Comparison of ENCODE assay signal across 14 mouse cellular contexts in the genomic region with DNA sequence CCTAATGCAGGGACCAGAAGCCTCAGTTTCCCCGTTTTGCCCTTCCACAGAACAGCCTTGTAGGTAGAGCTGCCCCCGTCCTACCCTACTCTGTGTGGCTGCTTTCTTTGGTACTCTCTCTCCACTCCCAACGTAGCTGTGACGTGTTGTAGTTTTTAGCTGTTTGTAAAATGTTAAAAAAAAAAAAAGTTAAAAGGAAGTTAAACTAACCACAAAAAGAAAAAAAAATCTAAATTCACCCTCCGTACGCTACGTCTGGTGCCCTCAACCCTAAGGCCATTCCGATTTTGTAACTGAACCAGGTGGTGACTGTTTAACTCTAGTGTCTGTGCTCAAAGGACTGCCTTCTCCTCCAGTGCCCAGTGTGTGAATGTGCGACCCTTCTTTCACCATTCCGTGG. TPM values are rescaled to one million over a fixed set of nuclear protein-coding genes. Genes with fewer than 3 reads are reported as not detected.
"Had no signal": no experiment of that assay in that cellular context is flagged by ENCODE, and none has a peak within 500 bp of the region (broad histone marks: within the 10 kb centered on the region; RNA-seq: fewer than 3 reads in every experiment).

No protein-coding gene starts in this region.

- H3K9ac ChIP-seq: limb, embryonic 15.5 days; liver, embryonic 12.5 days; lung, embryonic 15.5 days; midbrain, embryonic 13.5 days; neural tube, embryonic 12.5 days had no signal

- H3K9me3 ChIP-seq: limb, embryonic 15.5 days; lung, embryonic 15.5 days; midbrain, embryonic 13.5 days; neural tube, embryonic 12.5 days had no signal

- ATAC-seq: liver, embryonic 12.5 days; midbrain, embryonic 13.5 days had no signal

- H3K27ac ChIP-seq: limb, embryonic 15.5 days; liver, embryonic 12.5 days; lung, embryonic 15.5 days; macrophage; midbrain, embryonic 13.5 days; neural tube, embryonic 12.5 days had no signal

- H3K27me3 ChIP-seq: limb, embryonic 15.5 days; lung, embryonic 15.5 days; midbrain, embryonic 13.5 days; neural tube, embryonic 12.5 days had no signal

- DNase-seq: kidney, adult 11 months; kidney, postnatal 10 days; lung, postnatal 14 days; retina, postnatal 1 day; right cerebral cortex, postnatal 14 days; thymus, adult 18-20 months; thymus, postnatal 14 days had no signal

- H3K36me3 ChIP-seq: lung, embryonic 15.5 days had no signal

- H3K4me2 ChIP-seq: limb, embryonic 15.5 days; liver, embryonic 12.5 days; lung, embryonic 15.5 days; midbrain, embryonic 13.5 days; neural tube, embryonic 12.5 days had no signal

- H3K4me3 ChIP-seq: limb, embryonic 15.5 days; liver, embryonic 12.5 days; lung, embryonic 15.5 days; midbrain, embryonic 13.5 days; neural tube, embryonic 12.5 days had no signal

RNA-seq across cellular contexts. Expression of gene Hist2h2ab, which starts 24.7 kb away (rescaled TPM):
- polyA plus RNA-seq: limb, embryonic 15.5 days; macrophage; midbrain, embryonic 13.5 days; midbrain, postnatal 0 days had no signal

RNA-seq across cellular contexts. Expression of gene Hist2h2ac, which starts 25.7 kb away (rescaled TPM):
- polyA plus RNA-seq: macrophage had no signal
